Mouse (Mus musculus): Measurements from ENCODE around the gene Thap8. TPM values are rescaled to one million over a fixed set of nuclear protein-coding genes. Genes with fewer than 3 reads are reported as not detected.

The Thap8 gene
- polyA plus RNA-seq, 1 experiment from 2014 or later: 0.26 TPM

DNA sequence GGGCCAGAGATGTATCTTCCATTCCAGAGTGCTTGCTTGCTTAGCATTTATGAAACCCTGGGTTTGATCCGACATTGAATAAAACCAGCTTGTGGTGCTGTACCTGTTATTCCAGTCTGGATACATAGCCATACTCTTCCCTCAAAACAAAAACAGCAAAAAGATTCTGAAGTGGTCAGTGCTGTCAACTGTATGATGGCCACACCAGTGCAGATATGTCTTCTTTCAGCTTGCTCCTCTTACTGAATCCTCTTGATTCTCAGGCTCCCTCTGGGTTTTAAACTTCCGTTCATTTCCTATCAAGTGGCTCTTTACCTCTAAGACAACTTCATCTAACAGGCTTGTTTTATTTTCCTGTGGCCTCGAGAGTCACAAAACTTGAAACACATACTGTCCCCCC is 43.9 kb downstream of the Thap8 start, which contains the start of gene Sdhaf1:
Gene Sdhaf1, minus strand, starts transcription at position 101 of the 400 bp plus-strand sequence.
- H3K9me3 ChIP-seq (ENCODE audit: low read depth, low read length): 0 out of 2 replicates have a peak, but pooled peaks cover 3% of the 10 kb centered on the region
- no peaks in the 10 kb centered on the region for H3K36me3 ChIP-seq (ENCODE audit: insufficient read depth)
- H3K9ac ChIP-seq: peak within 1 kb of the TSS; percentile 49
- H3K27ac ChIP-seq (ENCODE audit: low read depth): peak within 1 kb of the TSS; percentile 89
- 68% methylated on average over 3 of the region's 3 CpGs for WGBS
- H3K4me3 ChIP-seq (ENCODE audit: low read depth, low read length): peak within 1 kb of the TSS; percentile 68
- no peak for DNase-seq
- H3K4me1 ChIP-seq (ENCODE audit: insufficient read depth): peaks cover 20% of the 10 kb centered on the region; the same call in 1 of the 2 replicates
- H3K4me2 ChIP-seq: peak within 1 kb of the TSS; percentile 80
- TF ChIP-seq CTCF (IDR thresholded peaks at IDR 0.05; ENCODE audit: low read depth): no peak
- no peak for ATAC-seq (ENCODE audit: insufficient read depth)
- no peaks in the 10 kb centered on the region for H3K27me3 ChIP-seq (ENCODE audit: insufficient read depth, low read length)

DNA sequence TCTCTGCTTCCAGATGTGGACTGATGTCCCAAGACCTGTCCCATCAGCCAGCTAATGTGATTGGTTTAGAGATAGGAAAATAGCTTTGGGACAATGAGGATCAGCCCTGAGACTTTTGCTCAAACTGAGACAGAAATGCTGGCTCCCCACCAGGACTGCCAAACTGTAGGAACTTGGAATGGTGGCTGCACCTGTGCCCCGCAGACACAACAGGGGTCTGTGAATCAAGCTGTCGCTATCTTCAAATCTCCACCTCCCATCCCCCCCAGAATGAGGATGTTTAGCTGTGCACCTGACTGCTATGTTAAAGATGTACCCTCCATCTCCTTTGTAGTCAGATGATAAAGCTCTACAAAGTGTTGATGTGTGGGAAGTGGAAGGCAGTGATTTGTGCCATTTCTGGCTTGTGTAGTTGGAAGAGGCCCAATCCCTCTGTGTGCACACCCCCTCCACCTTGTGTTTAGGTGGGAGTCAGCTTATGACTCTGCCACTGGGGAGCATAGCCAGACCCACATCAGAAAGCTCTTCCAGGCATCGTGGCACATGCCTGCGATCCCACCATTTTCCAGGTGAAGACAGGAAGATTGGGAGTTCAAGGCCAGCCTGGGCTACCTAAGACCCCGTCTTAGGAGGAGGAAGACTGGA is 44.5 kb downstream of the Thap8 start:
- no peak for ATAC-seq (ENCODE audit: insufficient read depth)
- DNase-seq: no peak
- WGBS: 83% methylated on average over 5 of the region's 5 CpGs

DNA sequence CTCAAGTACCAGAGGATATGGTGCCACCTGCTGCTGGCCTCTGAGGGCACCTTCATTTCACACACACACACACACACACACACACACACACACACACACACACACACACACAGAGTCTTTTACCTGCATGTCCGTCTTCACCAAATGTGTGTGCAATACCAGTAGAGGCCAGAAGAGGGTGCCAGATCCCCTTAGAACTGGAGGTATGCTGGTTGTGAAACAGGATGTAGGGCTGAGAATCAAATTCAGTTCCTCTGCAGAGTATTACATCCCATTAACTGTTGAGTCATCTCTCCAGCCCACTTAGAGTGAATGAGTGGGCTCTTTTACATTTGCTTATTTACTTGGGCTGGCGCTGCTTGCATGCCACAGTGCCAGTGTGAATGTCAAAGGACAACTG is 45.5 kb downstream of the Thap8 start:
- WGBS: 50% methylated on average over 2 of the region's 2 CpGs
- peak; percentile 59 for DNase-seq

More for the DNA sequence above, 44.5 kb downstream of the Thap8 start:
- H3K9me3 ChIP-seq (ENCODE audit: low read depth, low read length): 0 out of 2 replicates have a peak, but pooled peaks cover 3% of the 10 kb centered on the region
- no peak overlapping the region for H3K4me3 ChIP-seq (ENCODE audit: low read depth, low read length)
- TF ChIP-seq CTCF (IDR thresholded peaks at IDR 0.05; ENCODE audit: low read depth): no peak
- H3K27me3 ChIP-seq (ENCODE audit: insufficient read depth, low read length): no peaks in the 10 kb centered on the region
- no peak overlapping the region for H3K4me2 ChIP-seq
- peaks cover 20% of the 10 kb centered on the region; the same call in 1 of the 2 replicates for H3K4me1 ChIP-seq (ENCODE audit: insufficient read depth)
- H3K27ac ChIP-seq (ENCODE audit: low read depth): no peak overlapping the region
- H3K9ac ChIP-seq: no peak overlapping the region
- no peaks in the 10 kb centered on the region for H3K36me3 ChIP-seq (ENCODE audit: insufficient read depth)

DNA sequence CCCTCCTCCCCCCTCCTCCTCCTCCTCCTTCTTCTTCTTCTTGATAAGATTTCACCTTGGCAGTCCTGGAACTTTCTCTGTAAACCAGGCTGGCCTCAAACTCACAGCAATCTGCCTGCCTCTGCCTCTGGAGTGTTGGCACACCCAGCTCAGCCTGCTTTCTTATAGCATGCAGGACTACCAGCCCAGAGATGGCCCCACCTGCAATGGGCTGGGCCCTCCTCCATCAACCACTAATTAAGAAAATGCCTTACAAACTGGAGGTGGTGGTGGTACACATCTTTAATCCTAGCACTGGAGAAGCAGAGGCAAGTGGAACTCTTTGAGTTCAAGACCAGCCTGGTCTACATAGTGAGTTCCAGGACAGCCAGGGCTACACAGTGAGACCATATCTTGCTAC is 46.5 kb downstream of the Thap8 start:
- Histone ChIP-seq H3K4me3 (ENCODE audit: low read depth, low read length) (no peak overlapping the region), H3K36me3 (ENCODE audit: insufficient read depth) (no peaks in the 10 kb centered on the region), H3K4me1 (ENCODE audit: insufficient read depth) (peaks cover 20% of the 10 kb centered on the region; the same call in 1 of the 2 replicates), H3K9me3 (ENCODE audit: low read depth, low read length) (0 out of 2 replicates have a peak, but pooled peaks cover 3% of the 10 kb centered on the region), H3K27ac (ENCODE audit: low read depth) (no peak overlapping the region), H3K9ac (no peak overlapping the region), H3K4me2 (no peak overlapping the region), H3K27me3 (ENCODE audit: insufficient read depth, low read length) (no peaks in the 10 kb centered on the region)
- no peak for TF ChIP-seq CTCF (IDR thresholded peaks at IDR 0.05; ENCODE audit: low read depth)
- ATAC-seq (ENCODE audit: insufficient read depth) (no peak), DNase-seq (no peak)

More for the DNA sequence above, 45.5 kb downstream of the Thap8 start:
- Histone ChIP-seq H3K4me2 (no peak overlapping the region), H3K4me1 (ENCODE audit: insufficient read depth) (peaks cover 20% of the 10 kb centered on the region; the same call in 1 of the 2 replicates), H3K4me3 (ENCODE audit: low read depth, low read length) (no peak overlapping the region), H3K27ac (ENCODE audit: low read depth) (no peak overlapping the region), H3K9me3 (ENCODE audit: low read depth, low read length) (0 out of 2 replicates have a peak, but pooled peaks cover 3% of the 10 kb centered on the region), H3K36me3 (ENCODE audit: insufficient read depth) (no peaks in the 10 kb centered on the region), H3K9ac (no peak overlapping the region), H3K27me3 (ENCODE audit: insufficient read depth, low read length) (no peaks in the 10 kb centered on the region)
- peak; percentile 74 for TF ChIP-seq CTCF (IDR thresholded peaks at IDR 0.05; ENCODE audit: low read depth)
- ATAC-seq (ENCODE audit: insufficient read depth): no peak

DNA sequence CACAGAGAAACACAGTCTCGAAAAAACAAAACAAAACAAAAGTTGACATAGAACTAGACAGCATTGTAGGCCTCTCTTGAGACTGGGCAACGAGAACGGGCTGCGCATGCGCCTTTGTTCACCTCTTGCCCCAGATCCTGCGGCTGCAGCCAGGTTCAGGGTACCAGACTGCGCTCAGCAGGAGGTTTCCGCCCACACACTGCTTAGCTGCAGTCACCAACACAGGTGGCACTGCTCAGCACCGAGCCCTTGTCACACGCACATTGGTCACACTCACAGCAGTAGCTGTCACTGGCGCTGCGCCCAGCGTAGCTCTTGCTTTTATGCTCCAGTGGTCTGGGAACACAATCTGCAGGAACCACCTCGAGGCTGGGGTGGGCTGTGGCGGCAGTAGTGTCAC is 47.2 kb downstream of the Thap8 start:
- peak; percentile 94 for DNase-seq
- TF ChIP-seq CTCF (IDR thresholded peaks at IDR 0.05; ENCODE audit: low read depth): 0 out of 2 replicates have a peak, but pooled peaks have one; percentile 2
- peak overlapping the region; percentile 4; the same call in 1 of the 2 replicates for H3K4me2 ChIP-seq
- no peaks in the 10 kb centered on the region for H3K27me3 ChIP-seq (ENCODE audit: insufficient read depth, low read length)
- peak; percentile 81 for ATAC-seq (ENCODE audit: insufficient read depth)
- peak overlapping the region; percentile 77 for H3K27ac ChIP-seq (ENCODE audit: low read depth)
- H3K36me3 ChIP-seq (ENCODE audit: insufficient read depth): no peaks in the 10 kb centered on the region
- H3K9me3 ChIP-seq (ENCODE audit: low read depth, low read length): 0 out of 2 replicates have a peak, but pooled peaks cover 3% of the 10 kb centered on the region
- H3K4me1 ChIP-seq (ENCODE audit: insufficient read depth): peaks cover 20% of the 10 kb centered on the region
- H3K9ac ChIP-seq: no peak overlapping the region
- no peak overlapping the region for H3K4me3 ChIP-seq (ENCODE audit: low read depth, low read length)
- WGBS: 30% methylated on average over 15 of the region's 15 CpGs

DNA sequence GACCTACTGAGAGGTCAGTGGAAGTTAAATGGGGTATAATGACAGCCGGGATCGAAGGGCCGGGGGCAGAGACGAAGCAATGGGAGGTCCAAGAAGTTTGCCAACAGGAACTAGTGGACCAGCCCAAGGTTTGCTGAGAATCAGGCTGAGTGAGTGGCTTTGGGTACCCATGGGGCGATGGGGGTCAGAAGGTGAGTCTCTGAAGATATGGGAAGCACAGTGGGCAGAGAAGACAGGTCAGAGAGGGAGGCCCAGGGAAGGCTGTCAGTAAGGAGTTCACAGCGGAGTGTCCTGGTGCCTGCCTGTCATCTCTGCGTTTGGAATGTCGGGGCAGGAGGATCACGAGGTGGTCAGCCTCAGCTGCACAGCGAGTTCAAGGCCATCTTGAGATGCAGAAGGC is 48.5 kb downstream of the Thap8 start:
- 48% methylated on average over 10 of the region's 10 CpGs for WGBS
- ATAC-seq (ENCODE audit: insufficient read depth) (no peak), DNase-seq (no peak)
- no peaks in the 10 kb centered on the region for H3K36me3 ChIP-seq (ENCODE audit: insufficient read depth)
- H3K4me1 ChIP-seq (ENCODE audit: insufficient read depth): peaks cover 23% of the 10 kb centered on the region
- H3K9ac ChIP-seq: no peak overlapping the region
- 0 out of 2 replicates have a peak, but pooled peaks cover 3% of the 10 kb centered on the region for H3K9me3 ChIP-seq (ENCODE audit: low read depth, low read length)
- H3K4me2 ChIP-seq: no peak overlapping the region
- no peaks in the 10 kb centered on the region for H3K27me3 ChIP-seq (ENCODE audit: insufficient read depth, low read length)
- no peak overlapping the region for H3K4me3 ChIP-seq (ENCODE audit: low read depth, low read length)
- TF ChIP-seq CTCF (IDR thresholded peaks at IDR 0.05; ENCODE audit: low read depth): no peak
- H3K27ac ChIP-seq (ENCODE audit: low read depth): 0 out of 2 replicates have a peak overlapping the region, but pooled peaks have one; percentile 18

DNA sequence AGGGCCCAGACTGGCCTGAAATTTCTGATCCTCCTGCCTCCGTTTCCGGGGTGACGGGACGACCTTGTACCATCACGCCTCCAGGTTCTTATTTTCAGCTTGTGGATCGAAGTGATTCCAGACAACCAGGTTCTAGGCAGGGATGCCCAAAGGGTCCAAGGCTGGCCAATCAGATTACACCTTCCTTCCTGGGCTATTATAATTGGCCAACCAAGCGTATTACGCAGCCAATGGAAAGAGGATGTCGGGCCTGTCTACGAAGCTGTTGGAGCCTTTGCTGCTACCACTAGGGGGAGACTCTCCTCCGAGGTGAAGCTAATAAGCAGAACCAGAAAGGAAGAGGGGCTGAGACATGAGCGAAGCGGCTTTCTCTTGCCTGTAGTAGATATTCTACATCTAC is 52.0 kb downstream of the Thap8 start:
- Histone ChIP-seq H3K9ac (no peak overlapping the region), H3K4me3 (ENCODE audit: low read depth, low read length) (no peak overlapping the region), H3K27ac (ENCODE audit: low read depth) (no peak overlapping the region), H3K9me3 (ENCODE audit: low read depth, low read length) (no peaks in the 10 kb centered on the region), H3K27me3 (ENCODE audit: insufficient read depth, low read length) (peaks cover 19% of the 10 kb centered on the region), H3K4me2 (peak overlapping the region; percentile 45), H3K4me1 (ENCODE audit: insufficient read depth) (peaks cover 27% of the 10 kb centered on the region), H3K36me3 (ENCODE audit: insufficient read depth) (no peaks in the 10 kb centered on the region)
- DNase-seq (peak; percentile 93), ATAC-seq (ENCODE audit: insufficient read depth) (peak; percentile 47)
- TF ChIP-seq CTCF (IDR thresholded peaks at IDR 0.05; ENCODE audit: low read depth): peak; percentile 88
- 10% methylated on average over 13 of the region's 13 CpGs for WGBS
